Mouse (Mus musculus): ENCODE data around the gene Map4. TPM values are rescaled to one million over a fixed set of nuclear protein-coding genes. Genes with fewer than 3 reads are reported as not detected.

Gene Map4
- polyA plus RNA-seq (2015; fragmentation: Nextera tagmentation; extraction: Ambion mirVana): 6.3 and 7.7 TPM in 2 replicates

GRCm38 (mm10) chr9:109931257-109932171 is at the start of gene Map4:
Gene Map4, plus strand, starts transcription at chr9:109931460.
- WGBS (ENCODE audit: insufficient replicate concordance): under 1% methylated on average over 72 of the region's 94 CpGs
- ATAC-seq (peak; percentile 97), DNase-seq (peak; percentile 96)
- Histone ChIP-seq H3K27ac (ENCODE audit: low read depth) (peak within 1 kb of the TSS; percentile 85), H3K9ac (replicated peaks) (peak within 1 kb of the TSS; percentile 81), H3K4me2 (ENCODE audit: low read depth, low read length) (peak within 1 kb of the TSS; percentile 87), H3K4me1 (ENCODE audit: insufficient read depth) (peaks cover 20% of the 10 kb centered on the region), H3K4me3 (ENCODE audit: low read depth, low read length) (peak within 1 kb of the TSS; percentile 76), H3K27me3 (ENCODE audit: insufficient read depth, low read length) (0 out of 2 replicates have a peak, but pooled peaks cover 3% of the 10 kb centered on the region), H3K36me3 (replicated peaks; ENCODE audit: insufficient read depth, low read length) (no peaks in the 10 kb centered on the region), H3K9me3 (ENCODE audit: low read length) (no peaks in the 10 kb centered on the region)
- TF ChIP-seq CTCF (IDR thresholded peaks at IDR 0.05; ENCODE audit: low read depth): peak; percentile 51
- TF ChIP-seq EP300 (IDR thresholded peaks at IDR 0.05; ENCODE audit: low read depth): no peak

- DNase-seq: no peak
- H3K4me2 ChIP-seq (ENCODE audit: low read depth, low read length): no peak overlapping the region
- H3K27ac ChIP-seq (ENCODE audit: low read depth): no peak overlapping the region
- TF ChIP-seq CTCF (IDR thresholded peaks at IDR 0.05; ENCODE audit: low read depth): no peak
- TF ChIP-seq EP300 (IDR thresholded peaks at IDR 0.05; ENCODE audit: low read depth): no peak
- no peak for ATAC-seq
- no peak overlapping the region for H3K4me3 ChIP-seq (ENCODE audit: low read depth, low read length)
- no peak overlapping the region for H3K9ac ChIP-seq (replicated peaks)
- H3K36me3 ChIP-seq (replicated peaks; ENCODE audit: insufficient read depth, low read length): peaks cover 98% of the 10 kb centered on the region
- H3K4me1 ChIP-seq (ENCODE audit: insufficient read depth): no peaks in the 10 kb centered on the region
- H3K27me3 ChIP-seq (ENCODE audit: insufficient read depth, low read length): no peaks in the 10 kb centered on the region
- H3K9me3 ChIP-seq (ENCODE audit: low read length): no peaks in the 10 kb centered on the region
- WGBS (ENCODE audit: insufficient replicate concordance): 70% methylated on average over 4 of the region's 4 CpGs
Observed at GRCm38 (mm10) chr9:109886259-109886658, 45.0 kb upstream of the Map4 start.

- Histone ChIP-seq H3K4me3 (ENCODE audit: low read depth, low read length) (no peak overlapping the region), H3K4me1 (ENCODE audit: insufficient read depth) (no peaks in the 10 kb centered on the region), H3K9me3 (ENCODE audit: low read length) (no peaks in the 10 kb centered on the region), H3K9ac (replicated peaks) (no peak overlapping the region), H3K27me3 (ENCODE audit: insufficient read depth, low read length) (no peaks in the 10 kb centered on the region), H3K4me2 (ENCODE audit: low read depth, low read length) (no peak overlapping the region), H3K36me3 (replicated peaks; ENCODE audit: insufficient read depth, low read length) (peaks cover 100% of the 10 kb centered on the region), H3K27ac (ENCODE audit: low read depth) (no peak overlapping the region)
- ATAC-seq: no peak
- DNase-seq: no peak
- no peak for TF ChIP-seq CTCF (IDR thresholded peaks at IDR 0.05; ENCODE audit: low read depth)
- no peak for TF ChIP-seq EP300 (IDR thresholded peaks at IDR 0.05; ENCODE audit: low read depth)
- 80% methylated on average over 5 of the region's 5 CpGs for WGBS (ENCODE audit: insufficient replicate concordance)
Observed at GRCm38 (mm10) chr9:109887321-109887720, 43.9 kb upstream of the Map4 start.

- Histone ChIP-seq H3K4me3 (ENCODE audit: low read depth, low read length) (no peak overlapping the region), H3K9ac (replicated peaks) (no peak overlapping the region), H3K4me1 (ENCODE audit: insufficient read depth) (no peaks in the 10 kb centered on the region; the same call in 1 of the 2 replicates), H3K4me2 (ENCODE audit: low read depth, low read length) (no peak overlapping the region), H3K9me3 (ENCODE audit: low read length) (no peaks in the 10 kb centered on the region), H3K27ac (ENCODE audit: low read depth) (no peak overlapping the region), H3K27me3 (ENCODE audit: insufficient read depth, low read length) (no peaks in the 10 kb centered on the region), H3K36me3 (replicated peaks; ENCODE audit: insufficient read depth, low read length) (peaks cover 72% of the 10 kb centered on the region)
- DNase-seq: no peak
- TF ChIP-seq EP300 (IDR thresholded peaks at IDR 0.05; ENCODE audit: low read depth) (no peak), CTCF (IDR thresholded peaks at IDR 0.05; ENCODE audit: low read depth) (no peak)
- WGBS (ENCODE audit: insufficient replicate concordance): 93% methylated on average over 8 of the region's 8 CpGs
- ATAC-seq: no peak
Observed at GRCm38 (mm10) chr9:109891501-109891900, 39.8 kb upstream of the Map4 start.

- Histone ChIP-seq H3K4me3 (ENCODE audit: low read depth, low read length) (no peak overlapping the region), H3K4me1 (ENCODE audit: insufficient read depth) (peaks cover 4% of the 10 kb centered on the region), H3K27me3 (ENCODE audit: insufficient read depth, low read length) (no peaks in the 10 kb centered on the region), H3K27ac (ENCODE audit: low read depth) (no peak overlapping the region), H3K9ac (replicated peaks) (no peak overlapping the region), H3K4me2 (ENCODE audit: low read depth, low read length) (no peak overlapping the region), H3K9me3 (ENCODE audit: low read length) (no peaks in the 10 kb centered on the region), H3K36me3 (replicated peaks; ENCODE audit: insufficient read depth, low read length) (peaks cover 60% of the 10 kb centered on the region)
- TF ChIP-seq CTCF (IDR thresholded peaks at IDR 0.05; ENCODE audit: low read depth): peak; percentile 83
- TF ChIP-seq EP300 (IDR thresholded peaks at IDR 0.05; ENCODE audit: low read depth): no peak
- 61% methylated on average over 5 of the region's 5 CpGs for WGBS (ENCODE audit: insufficient replicate concordance)
- DNase-seq: peak; percentile 86
- no peak for ATAC-seq
Observed at GRCm38 (mm10) chr9:109892651-109893250, 38.5 kb upstream of the Map4 start.

- no peak for TF ChIP-seq EP300 (IDR thresholded peaks at IDR 0.05; ENCODE audit: low read depth)
- peak; percentile 88 for TF ChIP-seq CTCF (IDR thresholded peaks at IDR 0.05; ENCODE audit: low read depth)
- Histone ChIP-seq H3K36me3 (replicated peaks; ENCODE audit: insufficient read depth, low read length) (peaks cover 42% of the 10 kb centered on the region), H3K4me3 (ENCODE audit: low read depth, low read length) (no peak overlapping the region), H3K9ac (replicated peaks) (no peak overlapping the region), H3K27me3 (ENCODE audit: insufficient read depth, low read length) (no peaks in the 10 kb centered on the region), H3K4me1 (ENCODE audit: insufficient read depth) (peaks cover 6% of the 10 kb centered on the region), H3K9me3 (ENCODE audit: low read length) (no peaks in the 10 kb centered on the region), H3K27ac (ENCODE audit: low read depth) (no peak overlapping the region), H3K4me2 (ENCODE audit: low read depth, low read length) (no peak overlapping the region)
- DNase-seq (peak; percentile 68), ATAC-seq (peak; percentile 73)
- WGBS (ENCODE audit: insufficient replicate concordance): 41% methylated on average over 6 of the region's 6 CpGs
Observed at GRCm38 (mm10) chr9:109894413-109895090, 36.7 kb upstream of the Map4 start.

Measured in liver, postnatal 0 days (tissue).